31 mouse cellular contexts compared by ENCODE assay signal in genomic region chr10:117645487-117645964, GRCm38 (mm10).
"Had no signal": no experiment of that assay in that cellular context is flagged by ENCODE, and none has a peak within 500 bp of the region (broad histone marks: within the 10 kb centered on the region; RNA-seq: fewer than 3 reads in every experiment).

No protein-coding gene starts in this region.

- DNase-seq: left cerebral cortex, postnatal 4 days; liver; liver, embryonic 13.5 days; liver, postnatal 0 days; lung, adult 18-20 months; lung, adult 2 months; lung, embryonic 14.5 days; lung, postnatal 10 days; lung, postnatal 14 days; lung, postnatal 36 days; lung, postnatal 4 days; midbrain, embryonic 14.5 days had no signal

- H3K27ac ChIP-seq: left cerebral cortex, adult 2 months; limb, embryonic 13.5 days; limb, embryonic 15.5 days; liver, embryonic 12.5 days; liver, embryonic 13.5 days; liver, embryonic 14.5 days; liver, embryonic 15.5 days; lung, embryonic 15.5 days; macrophage; midbrain, embryonic 10.5 days; midbrain, embryonic 12.5 days; midbrain, embryonic 13.5 days; neural tube, embryonic 12.5 days had no signal

- H3K4me1 ChIP-seq: liver, embryonic 15.5 days; lung, embryonic 15.5 days; megakaryocyte, embryonic 14.5 days; neural tube, embryonic 12.5 days had no signal

- H3K4me2 ChIP-seq: limb, embryonic 12.5 days; limb, embryonic 13.5 days; limb, embryonic 15.5 days; liver, embryonic 11.5 days; liver, embryonic 12.5 days; liver, embryonic 13.5 days; liver, embryonic 15.5 days; lung, embryonic 14.5 days; lung, embryonic 15.5 days; midbrain, embryonic 11.5 days; midbrain, embryonic 12.5 days; midbrain, embryonic 13.5 days; neural tube, embryonic 12.5 days had no signal

- ATAC-seq: liver, embryonic 12.5 days; liver, postnatal 0 days; lung, postnatal 0 days; midbrain, embryonic 13.5 days; midbrain, embryonic 16.5 days had no signal

- H3K4me3 ChIP-seq: left cerebral cortex, adult 2 months; limb, embryonic 12.5 days; limb, embryonic 13.5 days; limb, embryonic 15.5 days; liver, embryonic 12.5 days; liver, embryonic 13.5 days; liver, embryonic 15.5 days; lung, embryonic 15.5 days; megakaryocyte, embryonic 14.5 days; midbrain, embryonic 10.5 days; midbrain, embryonic 12.5 days; midbrain, embryonic 13.5 days; myocyte; neural tube, embryonic 12.5 days had no signal

- H3K9ac ChIP-seq: limb, embryonic 12.5 days; limb, embryonic 13.5 days; limb, embryonic 15.5 days; liver, embryonic 12.5 days; liver, embryonic 13.5 days; liver, embryonic 14.5 days; liver, embryonic 15.5 days; liver, postnatal 0 days; lung, embryonic 14.5 days; lung, embryonic 15.5 days; midbrain, embryonic 12.5 days; midbrain, embryonic 13.5 days; neural tube, embryonic 12.5 days had no signal

- H3K27me3 ChIP-seq: limb, embryonic 12.5 days; limb, embryonic 13.5 days; limb, embryonic 15.5 days; liver, embryonic 12.5 days; liver, embryonic 15.5 days; lung, embryonic 15.5 days; neural tube, embryonic 12.5 days had no signal

- H3K9me3 ChIP-seq: limb, embryonic 12.5 days; limb, embryonic 13.5 days; limb, embryonic 15.5 days; liver, embryonic 12.5 days; liver, embryonic 13.5 days; liver, embryonic 15.5 days; lung, embryonic 15.5 days; megakaryocyte, embryonic 14.5 days; midbrain, embryonic 10.5 days; midbrain, embryonic 12.5 days; midbrain, embryonic 13.5 days; neural tube, embryonic 12.5 days had no signal

- H3K36me3 ChIP-seq: limb, embryonic 12.5 days; limb, embryonic 13.5 days; limb, embryonic 15.5 days; liver, embryonic 12.5 days; liver, embryonic 13.5 days; liver, embryonic 15.5 days; lung, embryonic 15.5 days; midbrain, embryonic 10.5 days; midbrain, embryonic 12.5 days; midbrain, embryonic 13.5 days; neural tube, embryonic 12.5 days had no signal
